Mouse (Mus musculus) bone marrow macrophage, adult 2 months (primary cell): Measurements from ENCODE around the gene Lrrfip2.

ENCODE experiments used
- CTCF ChIP-seq: IDR thresholded peaks from 2 replicates; pipeline ENCODE4 v1.5.1; 2012; ENCODE audit warnings: low read depth, mild to moderate bottlenecking, low read length, moderate library complexity
- POLR2A ChIP-seq: IDR thresholded peaks from 2 replicates; pipeline ENCODE4 v1.6.1; 2012; ENCODE audit warnings: mild to moderate bottlenecking, low read depth, low read length, borderline replicate concordance

- TF ChIP-seq CTCF = no peak
- TF ChIP-seq POLR2A = no peak
Observed at GRCm38 (mm10) chr9:111261356-111261755, 144.0 kb downstream of the Lrrfip2 start.
